Mouse (Mus musculus): Measurements from ENCODE around the gene Sdc1.

GRCm38 (mm10) chr12:8782565-8782964 lies 11.4 kb downstream of the Sdc1 start:
- TF ChIP-seq CTCF (IDR thresholded peaks at IDR 0.05; ENCODE audit: insufficient read depth, low read length) (no peak), POLR2A (IDR thresholded peaks at IDR 0.05; ENCODE audit: borderline replicate concordance, extremely low read depth, low read depth, low read length) (no peak)

Measured in lung, adult 2 months (tissue).